Comparison of ENCODE assay signal across 8 mouse cellular contexts in the genomic region with DNA sequence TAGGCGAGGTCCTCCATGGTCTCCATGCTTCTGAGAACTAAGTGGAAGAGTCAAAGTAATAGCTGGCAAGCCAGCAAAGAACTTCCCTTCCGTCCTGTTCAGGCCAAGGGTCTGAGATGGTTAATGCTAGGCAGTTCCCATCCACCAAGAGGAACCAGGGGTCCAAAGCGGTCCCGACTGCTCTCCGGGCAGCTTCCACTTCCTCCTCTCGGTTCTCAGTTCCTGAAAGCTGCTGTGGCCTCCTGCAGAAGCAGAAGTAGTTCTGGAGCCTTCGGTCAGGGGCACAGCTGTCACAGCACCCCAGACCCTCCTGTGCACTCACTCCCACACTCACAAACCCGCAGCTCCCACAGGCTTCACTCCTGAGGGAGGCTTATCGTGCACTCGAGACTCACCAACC. TPM values are rescaled to one million over a fixed set of nuclear protein-coding genes. Genes with fewer than 3 reads are reported as not detected.
DNase-seq lines count a peak whose midpoint lies in the region.

No protein-coding gene starts in this region.

- DNase-seq in gastrocnemius, adult 18-20 months (ENCODE audit: low spot score), result peak; percentile 11
- DNase-seq in gastrocnemius, adult 8-10 months (ENCODE audit: low spot score in 2 of 2), result no peak
- DNase-seq in right cerebral cortex, postnatal 10 days (ENCODE audit: low spot score in 2 of 2), result peak; percentile 56 to 61
- DNase-seq in right cerebral cortex, postnatal 14 days, result no peak
- DNase-seq in lung, postnatal 4 days, result peak; percentile 58 to 70
- DNase-seq in thymus, postnatal 36 days, result peak; percentile 54 to 55
- DNase-seq in cerebellum, adult 9-10 months, result no peak
- no peak for DNase-seq in frontal cortex, postnatal 14 days (ENCODE audit: low spot score in 2 of 2)

RNA-seq across cellular contexts. Expression of gene 4930426L09Rik, which starts 6.7 kb away (rescaled TPM):
- total RNA-seq in gastrocnemius, adult 18-20 months (2021), result not detected
- total RNA-seq in gastrocnemius, adult 8-10 months (2022), result not detected

RNA-seq across cellular contexts. Expression of gene Pip4k2a, which starts 6.9 kb away (rescaled TPM):
- 1 to 10 TPM; 2.6 to 2.7 TPM for total RNA-seq in gastrocnemius, adult 18-20 months (2021)
- 1 to 10 TPM; 2.1 to 2.7 (median 2.3) TPM for total RNA-seq in gastrocnemius, adult 8-10 months (2022)

Comparison
In these comparisons a context has a peak if more than half of its experiments do, and no peak if none do; other contexts are left out.
1. DNase-seq: peak in gastrocnemius, adult 18-20 months (single experiment), right cerebral cortex, postnatal 10 days (2 of 2), lung, postnatal 4 days (2 of 2) and thymus, postnatal 36 days (2 of 2); none in gastrocnemius, adult 8-10 months (0 of 2), right cerebral cortex, postnatal 14 days (single experiment), cerebellum, adult 9-10 months (single experiment) and frontal cortex, postnatal 14 days (0 of 2).